Mouse (Mus musculus): ENCODE measurements at regions not wholly inside any gene's neighbourhood (a gene's known extent, or its start where the extent isn't known, plus 50 kb on each side); places are given as distances from the start of the nearest gene placed in this dataset.

- Histone ChIP-seq H3K27ac (ENCODE audit: insufficient read depth, low read length) (no peak overlapping the region), H3K4me1 (ENCODE audit: control insufficient read depth, insufficient read depth, low read length) (no peaks in the 10 kb centered on the region; the same call in 1 of the 2 replicates), H3K4me3 (ENCODE audit: insufficient read depth, low read length) (no peak overlapping the region)
- TF ChIP-seq CTCF (IDR thresholded peaks at IDR 0.05; ENCODE audit: borderline replicate concordance, insufficient read depth, low read length) (no peak), POLR2A (IDR thresholded peaks at IDR 0.05; ENCODE audit: low read depth, low read length) (no peak)
These were observed 185.7 kb downstream of the Lmo4 start for GRCm38 (mm10) chr3:144019293-144019692.

DNA sequence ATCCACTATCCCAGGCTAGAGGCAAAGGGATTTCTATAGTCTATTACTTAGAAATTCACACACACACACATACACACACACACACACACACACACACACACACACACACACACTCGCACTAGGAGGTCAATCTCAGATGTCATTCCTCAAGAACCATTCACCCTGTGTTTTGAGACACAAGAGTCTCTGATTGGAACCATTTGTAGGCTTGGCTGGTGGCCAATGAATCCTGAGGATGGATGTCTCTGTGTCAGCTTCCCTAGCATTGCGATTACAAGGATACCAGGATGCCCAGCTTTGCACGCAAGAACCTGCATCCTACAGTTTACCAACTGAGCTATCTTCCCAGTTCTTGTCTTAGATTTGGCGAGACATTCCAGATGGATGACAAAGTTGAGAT lies 186.5 kb downstream of the Lmo4 start:
- no peak overlapping the region for H3K4me3 ChIP-seq (ENCODE audit: insufficient read depth, low read length)

DNA sequence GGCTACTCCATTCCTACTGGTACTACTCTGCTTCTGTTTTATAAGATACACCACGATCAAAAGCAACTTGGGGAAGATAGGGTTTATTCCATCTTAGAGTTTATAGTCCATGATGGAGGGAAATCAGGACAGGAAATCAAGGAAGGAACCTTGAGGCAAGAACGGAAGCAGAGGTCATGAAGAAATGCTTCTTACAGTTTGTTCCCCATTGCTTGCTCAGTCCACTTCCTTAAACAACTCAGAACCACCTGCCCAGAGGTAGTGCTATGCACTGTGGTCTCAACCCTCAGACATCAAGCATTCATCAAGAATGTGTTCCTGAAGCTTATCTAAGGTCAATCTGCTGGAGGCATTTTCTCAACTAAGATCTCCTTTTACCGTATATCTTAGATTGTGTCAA lies 189.8 kb downstream of the Lmo4 start:
- TF ChIP-seq POLR2A (IDR thresholded peaks at IDR 0.05; ENCODE audit: low read depth, low read length) (no peak), CTCF (IDR thresholded peaks at IDR 0.05; ENCODE audit: borderline replicate concordance, insufficient read depth, low read length) (no peak)
- peaks cover 4% of the 10 kb centered on the region for H3K4me1 ChIP-seq (ENCODE audit: control insufficient read depth, insufficient read depth, low read length)
- H3K4me3 ChIP-seq (ENCODE audit: insufficient read depth, low read length): no peak overlapping the region
- H3K27ac ChIP-seq (ENCODE audit: insufficient read depth, low read length): no peak overlapping the region

More for the DNA sequence above, 186.5 kb downstream of the Lmo4 start:
- no peak for TF ChIP-seq CTCF (IDR thresholded peaks at IDR 0.05; ENCODE audit: borderline replicate concordance, insufficient read depth, low read length)
- TF ChIP-seq POLR2A (IDR thresholded peaks at IDR 0.05; ENCODE audit: low read depth, low read length): no peak
- H3K27ac ChIP-seq (ENCODE audit: insufficient read depth, low read length): no peak overlapping the region
- no peaks in the 10 kb centered on the region; the same call in 1 of the 2 replicates for H3K4me1 ChIP-seq (ENCODE audit: control insufficient read depth, insufficient read depth, low read length)

GRCm38 (mm10) chr3:144013481-144014125 lies 191.4 kb downstream of the Lmo4 start:
- H3K27ac ChIP-seq (ENCODE audit: insufficient read depth, low read length): no peak overlapping the region
- no peak for TF ChIP-seq CTCF (IDR thresholded peaks at IDR 0.05; ENCODE audit: borderline replicate concordance, insufficient read depth, low read length)
- no peak for TF ChIP-seq POLR2A (IDR thresholded peaks at IDR 0.05; ENCODE audit: low read depth, low read length)
- H3K4me3 ChIP-seq (ENCODE audit: insufficient read depth, low read length): no peak overlapping the region
- H3K4me1 ChIP-seq (ENCODE audit: control insufficient read depth, insufficient read depth, low read length): peaks cover 12% of the 10 kb centered on the region

DNA sequence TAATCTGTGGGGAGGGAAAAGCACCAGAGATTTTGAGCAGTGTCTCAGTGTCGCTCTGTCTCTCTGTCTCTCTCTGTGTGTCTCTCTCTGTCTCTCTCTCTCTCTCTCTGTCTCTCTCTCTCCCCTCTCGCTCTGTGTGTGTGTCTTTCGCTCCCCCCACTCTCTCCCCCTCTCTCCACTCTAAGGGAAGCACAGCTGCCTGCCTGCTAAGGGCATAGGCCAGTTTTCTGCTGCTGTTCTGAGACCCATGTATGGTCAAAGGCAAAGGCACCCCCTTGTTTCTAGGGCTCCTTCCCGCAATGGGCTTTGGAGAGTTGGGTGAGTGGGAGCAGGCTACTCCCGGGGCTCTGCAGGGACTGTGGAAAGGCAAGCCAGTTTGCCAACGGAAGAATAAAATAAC lies 192.2 kb downstream of the Lmo4 start:
- no peak overlapping the region for H3K27ac ChIP-seq (ENCODE audit: insufficient read depth, low read length)
- H3K4me3 ChIP-seq (ENCODE audit: insufficient read depth, low read length): no peak overlapping the region
- H3K4me1 ChIP-seq (ENCODE audit: control insufficient read depth, insufficient read depth, low read length): peaks cover 12% of the 10 kb centered on the region
- TF ChIP-seq CTCF (IDR thresholded peaks at IDR 0.05; ENCODE audit: borderline replicate concordance, insufficient read depth, low read length) (no peak), POLR2A (IDR thresholded peaks at IDR 0.05; ENCODE audit: low read depth, low read length) (no peak)

DNA sequence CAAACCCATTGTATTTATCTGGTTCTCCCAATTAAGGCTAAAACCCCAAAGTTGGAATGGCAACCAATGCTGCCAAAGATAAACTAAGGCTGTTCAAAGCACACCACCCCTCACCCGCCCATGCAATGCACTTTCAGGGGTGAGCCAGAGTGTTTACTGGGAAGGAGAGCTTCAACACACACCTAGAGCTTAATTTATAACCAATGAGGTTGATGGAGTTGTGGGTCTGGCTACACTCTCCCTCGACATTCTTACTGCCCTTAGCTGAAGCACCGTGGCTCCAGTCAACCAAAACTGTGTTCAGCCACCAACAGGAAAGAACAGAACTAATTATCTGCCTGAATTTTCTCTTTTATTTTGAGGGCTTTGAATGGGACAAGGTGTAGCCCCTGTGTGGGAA lies 192.8 kb downstream of the Lmo4 start:
- Histone ChIP-seq H3K27ac (ENCODE audit: insufficient read depth, low read length) (no peak overlapping the region), H3K4me3 (ENCODE audit: insufficient read depth, low read length) (no peak overlapping the region), H3K4me1 (ENCODE audit: control insufficient read depth, insufficient read depth, low read length) (peaks cover 12% of the 10 kb centered on the region)
- TF ChIP-seq POLR2A (IDR thresholded peaks at IDR 0.05; ENCODE audit: low read depth, low read length) (no peak), CTCF (IDR thresholded peaks at IDR 0.05; ENCODE audit: borderline replicate concordance, insufficient read depth, low read length) (no peak)

DNA sequence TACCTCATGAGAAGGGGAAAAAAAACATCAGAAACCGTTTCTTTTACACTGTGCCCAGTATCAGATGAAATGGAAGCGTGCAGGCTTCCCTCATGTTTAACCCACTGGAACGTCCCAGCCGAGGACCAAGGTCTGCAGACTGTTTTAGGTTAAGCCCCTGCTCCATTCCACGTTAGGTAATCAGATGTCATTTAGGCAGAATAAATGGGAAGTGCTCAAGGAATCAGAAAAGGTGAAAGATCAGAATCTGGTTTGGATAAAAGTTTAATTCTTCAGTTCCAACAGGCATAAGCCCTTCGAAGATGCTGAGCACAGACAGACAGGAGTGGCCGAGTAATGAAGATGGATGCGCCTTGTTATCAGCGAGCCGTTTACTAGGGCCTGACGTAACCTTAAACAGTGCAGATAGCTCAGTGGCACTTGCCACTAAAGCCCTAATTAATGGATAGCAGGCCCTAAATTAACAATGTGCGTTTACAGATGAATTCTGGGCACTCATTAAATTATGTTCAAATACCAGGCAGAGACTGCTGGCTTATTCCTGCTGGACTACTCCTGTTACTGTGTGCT lies 193.5 kb downstream of the Lmo4 start:
- Histone ChIP-seq H3K27ac (ENCODE audit: insufficient read depth, low read length) (peak overlapping the region; percentile 15; the same call in 1 of the 2 replicates), H3K4me1 (ENCODE audit: control insufficient read depth, insufficient read depth, low read length) (peaks cover 12% of the 10 kb centered on the region), H3K4me3 (ENCODE audit: insufficient read depth, low read length) (no peak overlapping the region)
- TF ChIP-seq POLR2A (IDR thresholded peaks at IDR 0.05; ENCODE audit: low read depth, low read length) (no peak), CTCF (IDR thresholded peaks at IDR 0.05; ENCODE audit: borderline replicate concordance, insufficient read depth, low read length) (no peak)

DNA sequence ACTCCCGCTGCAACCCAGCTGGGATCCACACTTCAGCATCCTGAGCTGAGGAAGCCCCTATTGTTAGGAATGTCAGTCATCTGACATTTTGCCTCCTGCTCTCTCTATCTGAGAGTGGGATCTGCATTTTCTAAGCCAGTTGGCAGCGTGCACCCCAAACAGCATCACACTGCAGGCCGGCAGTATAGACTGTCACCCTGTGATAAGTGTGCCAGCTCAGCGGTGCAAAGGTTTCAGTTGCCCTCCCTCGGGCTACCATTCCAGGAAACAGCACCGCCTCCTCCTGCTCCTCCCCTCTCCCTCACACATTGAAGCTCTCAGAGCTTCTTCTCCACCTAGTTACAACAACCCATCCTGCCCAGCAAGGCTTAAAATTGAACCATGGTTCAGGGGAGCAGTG lies 194.5 kb downstream of the Lmo4 start:
- Histone ChIP-seq H3K4me1 (ENCODE audit: control insufficient read depth, insufficient read depth, low read length) (peaks cover 12% of the 10 kb centered on the region), H3K27ac (ENCODE audit: insufficient read depth, low read length) (peak overlapping the region; percentile 76)
- TF ChIP-seq CTCF (IDR thresholded peaks at IDR 0.05; ENCODE audit: borderline replicate concordance, insufficient read depth, low read length): no peak
- no peak for TF ChIP-seq POLR2A (IDR thresholded peaks at IDR 0.05; ENCODE audit: low read depth, low read length)

DNA sequence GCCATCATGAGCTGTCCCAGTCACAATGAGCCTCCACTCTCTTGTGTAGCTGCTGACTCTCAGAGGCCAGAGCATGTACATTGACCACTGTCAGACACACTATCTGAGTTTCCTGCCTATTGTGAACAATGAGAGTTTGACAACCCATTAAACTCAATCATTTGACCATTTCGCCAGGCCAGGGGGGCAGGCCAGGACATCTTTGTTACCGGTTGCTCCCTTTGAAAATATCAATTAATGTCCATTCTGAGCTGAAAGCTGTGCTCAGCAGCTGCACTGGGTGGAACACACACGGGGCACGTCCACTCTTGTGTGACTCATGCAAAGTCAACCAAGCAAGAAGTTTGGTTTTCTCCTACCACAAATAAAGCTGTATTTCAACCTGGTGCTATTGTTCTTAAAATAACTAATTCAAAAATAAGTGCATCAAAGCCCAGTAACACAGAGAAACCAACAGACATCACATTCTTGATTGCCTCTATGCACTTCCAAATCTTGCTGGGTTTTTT lies 197.9 kb downstream of the Lmo4 start:
- H3K27ac ChIP-seq (ENCODE audit: insufficient read depth, low read length): no peak overlapping the region
- H3K4me1 ChIP-seq (ENCODE audit: control insufficient read depth, insufficient read depth, low read length): peaks cover 12% of the 10 kb centered on the region
- no peak overlapping the region for H3K4me3 ChIP-seq (ENCODE audit: insufficient read depth, low read length)
- TF ChIP-seq CTCF (IDR thresholded peaks at IDR 0.05; ENCODE audit: borderline replicate concordance, insufficient read depth, low read length): no peak
- no peak for TF ChIP-seq POLR2A (IDR thresholded peaks at IDR 0.05; ENCODE audit: low read depth, low read length)

More for the DNA sequence above, 194.5 kb downstream of the Lmo4 start:
- H3K4me3 ChIP-seq (ENCODE audit: insufficient read depth, low read length): no peak overlapping the region

GRCm38 (mm10) chr3:143997909-143998308 lies 207.1 kb downstream of the Lmo4 start:
- TF ChIP-seq POLR2A (IDR thresholded peaks at IDR 0.05; ENCODE audit: low read depth, low read length): no peak
- no peak for TF ChIP-seq CTCF (IDR thresholded peaks at IDR 0.05; ENCODE audit: borderline replicate concordance, insufficient read depth, low read length)
- Histone ChIP-seq H3K4me3 (ENCODE audit: insufficient read depth, low read length) (no peak overlapping the region), H3K4me1 (ENCODE audit: control insufficient read depth, insufficient read depth, low read length) (peaks cover under 1% of the 10 kb centered on the region; the same call in 1 of the 2 replicates), H3K27ac (ENCODE audit: insufficient read depth, low read length) (no peak overlapping the region)
